Mouse (Mus musculus) spleen, adult 2 months (tissue): ENCODE results near the gene Sap30. TPM values are rescaled to one million over a fixed set of nuclear protein-coding genes. Genes with fewer than 3 reads are reported as not detected.
A peak's percentile ranks its signal among the peaks of the same experiment; 100 is the strongest.

Experiments
- DNase-seq, 2 experiments: peaks; one replicate each; pipeline versions ENCODE4 v3.0.0 to v3.0.0-alpha.2; 2012 to 2021; ENCODE audit warnings: low spot score in 2 of 2, low read depth in 1 of 2
- H3K27ac ChIP-seq: fragments of 200-500 bp; 2 replicates; pipeline ENCODE4 v1.5.1; 2012; ENCODE audit warnings: low read length, inconsistent platforms; ENCODE audit not compliant: insufficient read depth
- H3K27me3 ChIP-seq: fragments of 200-500 bp; 2 replicates; pipeline ENCODE4 v1.6.1; 2012; ENCODE audit warnings: mild to moderate bottlenecking, moderate library complexity, low read length, inconsistent platforms; ENCODE audit not compliant: control insufficient read depth, insufficient read depth
- H3K36me3 ChIP-seq: fragments of 200-500 bp; 2 replicates; pipeline ENCODE4 v1.6.1; 2012; ENCODE audit warnings: mild to moderate bottlenecking, low read length, inconsistent platforms; ENCODE audit not compliant: control insufficient read depth, insufficient read depth
- H3K4me1 ChIP-seq: fragments of 200-500 bp; 2 replicates; pipeline ENCODE4 v1.6.1; 2011; ENCODE audit warnings: inconsistent platforms; ENCODE audit not compliant: control insufficient read depth, insufficient read depth, insufficient read length
- H3K4me3 ChIP-seq: fragments of 200-500 bp; 2 replicates; pipeline ENCODE4 v1.5.1; 2011; ENCODE audit warnings: mild to moderate bottlenecking, inconsistent platforms; ENCODE audit not compliant: insufficient read depth, insufficient read length; ENCODE audit errors: extremely low read depth
- CTCF ChIP-seq: fragments of 200-500 bp; IDR thresholded peaks from 2 replicates; pipeline ENCODE4 v1.5.1; 2011; ENCODE audit warnings: mild to moderate bottlenecking, inconsistent platforms; ENCODE audit not compliant: insufficient read depth, insufficient read length, insufficient replicate concordance; ENCODE audit errors: extremely low read depth
- POLR2A ChIP-seq: fragments of 200-500 bp; IDR thresholded peaks from 2 replicates; pipeline ENCODE4 v1.6.1; 2011; ENCODE audit warnings: low read depth, low read length, inconsistent platforms
- WGBS: fragments of 180-500 bp; shearing (Covaris S2); methylation state at CpG from one replicate; pipeline ENCODE4 v1.1.7; 2018; 5-methylcytosine and 5-hydroxymethylcytosine counted together
- polyA plus RNA-seq: library from polyadenylated mRNA; depleted of rRNA; stranded (reverse); fragments of >200 nt; gene quantifications from 2 replicates; pipeline ENCODE4 v1.2.3, GENCODE M21; 2012

Gene Sap30
- polyA plus RNA-seq, 1 experiment: 7.0 TPM

- peak in 1 of 2 experiments; percentile 34 for DNase-seq
Measured at GRCm38 (mm10) chr8:57486491-57487440, 894 bp downstream of the Sap30 start.

GRCm38 (mm10) chr8:57480606-57481005, 7.1 kb downstream of the Sap30 start:
- Histone ChIP-seq H3K27me3 (no peaks in the 10 kb centered on the region), H3K27ac (no peak overlapping the region), H3K4me3 (no peak overlapping the region), H3K36me3 (0 out of 2 replicates have a peak, but pooled peaks cover 2% of the 10 kb centered on the region), H3K4me1 (peaks cover under 1% of the 10 kb centered on the region)
- TF ChIP-seq CTCF: no peak
- no peak for TF ChIP-seq POLR2A
- no peak for DNase-seq
- WGBS: 93% methylated on average over 4 of the region's 4 CpGs

More at GRCm38 (mm10) chr8:57486491-57487440, 894 bp downstream of the Sap30 start:
- peak overlapping the region; percentile 89 for H3K27ac ChIP-seq
- peaks cover 3% of the 10 kb centered on the region; the same call in 1 of the 2 replicates for H3K4me1 ChIP-seq
- TF ChIP-seq POLR2A (no peak), CTCF (no peak)
- under 1% methylated on average over 54 of the region's 54 CpGs for WGBS
- 0 out of 2 replicates have a peak, but pooled peaks cover 2% of the 10 kb centered on the region for H3K36me3 ChIP-seq
- H3K4me3 ChIP-seq: peak overlapping the region; percentile 97
- H3K27me3 ChIP-seq: no peaks in the 10 kb centered on the region

GRCm38 (mm10) chr8:57479700-57480099, 8.0 kb downstream of the Sap30 start:
- DNase-seq: no peak
- H3K36me3 ChIP-seq: 0 out of 2 replicates have a peak, but pooled peaks cover 2% of the 10 kb centered on the region
- H3K27ac ChIP-seq: no peak overlapping the region
- no peaks in the 10 kb centered on the region for H3K27me3 ChIP-seq
- TF ChIP-seq POLR2A (no peak), CTCF (no peak)
- no peaks in the 10 kb centered on the region; the same call in 1 of the 2 replicates for H3K4me1 ChIP-seq
- no peak overlapping the region for H3K4me3 ChIP-seq
- 95% methylated on average over 8 of the region's 8 CpGs for WGBS

- TF ChIP-seq CTCF (no peak), POLR2A (no peak)
- DNase-seq: no peak
Measured at GRCm38 (mm10) chr8:57478406-57478805, 9.3 kb downstream of the Sap30 start.

GRCm38 (mm10) chr8:57473751-57474150, 13.9 kb downstream of the Sap30 start:
- 92% methylated on average over 6 of the region's 6 CpGs for WGBS
- DNase-seq: no peak

More at GRCm38 (mm10) chr8:57478406-57478805, 9.3 kb downstream of the Sap30 start:
- Histone ChIP-seq H3K36me3 (0 out of 2 replicates have a peak, but pooled peaks cover 2% of the 10 kb centered on the region), H3K27me3 (no peaks in the 10 kb centered on the region), H3K27ac (no peak overlapping the region), H3K4me1 (no peaks in the 10 kb centered on the region; the same call in 1 of the 2 replicates), H3K4me3 (no peak overlapping the region)
- 17% methylated on average over 3 of the region's 3 CpGs for WGBS

GRCm38 (mm10) chr8:57470863-57471262, 16.8 kb downstream of the Sap30 start:
- H3K36me3 ChIP-seq: no peaks in the 10 kb centered on the region
- no peaks in the 10 kb centered on the region for H3K27me3 ChIP-seq
- H3K27ac ChIP-seq: no peak overlapping the region
- WGBS: 91% methylated on average over 5 of the region's 5 CpGs
- no peak overlapping the region for H3K4me3 ChIP-seq
- H3K4me1 ChIP-seq: no peaks in the 10 kb centered on the region
- TF ChIP-seq CTCF: no peak
- no peak for TF ChIP-seq POLR2A
- no peak for DNase-seq

More at GRCm38 (mm10) chr8:57473751-57474150, 13.9 kb downstream of the Sap30 start:
- Histone ChIP-seq H3K4me3 (no peak overlapping the region), H3K4me1 (no peaks in the 10 kb centered on the region; the same call in 1 of the 2 replicates), H3K27me3 (no peaks in the 10 kb centered on the region), H3K27ac (no peak overlapping the region), H3K36me3 (no peaks in the 10 kb centered on the region)
- TF ChIP-seq CTCF (no peak), POLR2A (no peak)

GRCm38 (mm10) chr8:57468624-57469023, 19.0 kb downstream of the Sap30 start:
- WGBS: 31% methylated on average over 5 of the region's 5 CpGs
- no peak for DNase-seq
- H3K27me3 ChIP-seq: no peaks in the 10 kb centered on the region
- no peak for TF ChIP-seq CTCF
- TF ChIP-seq POLR2A: no peak
- no peaks in the 10 kb centered on the region for H3K36me3 ChIP-seq
- no peak overlapping the region for H3K27ac ChIP-seq
- H3K4me1 ChIP-seq: no peaks in the 10 kb centered on the region
- no peak overlapping the region for H3K4me3 ChIP-seq
